Mouse (Mus musculus) forebrain, embryonic 16.5 days (tissue): ENCODE data around the gene B230118H07Rik. TPM values are rescaled to one million over a fixed set of nuclear protein-coding genes. Genes with fewer than 3 reads are reported as not detected.
A peak's percentile ranks its signal among the peaks of the same experiment; 100 is the strongest.

Experiments
- ATAC-seq: fragments of 200-750 bp; cut with Nextera tagmentation; 2 replicates; pipeline ENCODE4 v1.8.0; 2017; ENCODE audit warnings: mild to moderate bottlenecking, moderate library complexity
- H3K27ac ChIP-seq: fragments of 300-500 bp; sonication (generic); 2 replicates; pipeline ENCODE4 v1.5.1; 2014; ENCODE audit warnings: low read length, control low read depth
- H3K27me3 ChIP-seq: fragments of 300-500 bp; sonication (generic); replicated peaks from 2 replicates; pipeline ENCODE4 v1.6.1; 2014; ENCODE audit warnings: low read length; ENCODE audit not compliant: control insufficient read depth, insufficient read depth
- H3K36me3 ChIP-seq: fragments of 300-500 bp; sonication (generic); 2 replicates; pipeline ENCODE4 v1.6.1; 2014; ENCODE audit not compliant: control insufficient read depth, insufficient read depth
- H3K4me1 ChIP-seq: fragments of 300-500 bp; sonication (generic); replicated peaks from 2 replicates; pipeline ENCODE4 v1.6.1; 2014; ENCODE audit warnings: low read length; ENCODE audit not compliant: control insufficient read depth, insufficient read depth
- H3K4me2 ChIP-seq: fragments of 300-500 bp; sonication (generic); 2 replicates; pipeline ENCODE4 v1.6.1; 2014; ENCODE audit warnings: mild to moderate bottlenecking, low read length, control low read depth
- H3K4me3 ChIP-seq: fragments of 300-500 bp; sonication (generic); replicated peaks from 2 replicates; pipeline ENCODE4 v1.5.1; 2014; ENCODE audit warnings: mild to moderate bottlenecking, low read length, control low read depth
- H3K9ac ChIP-seq: fragments of 300-500 bp; sonication (generic); replicated peaks from 2 replicates; pipeline ENCODE4 v1.6.1; 2014; ENCODE audit warnings: low read depth, low read length, control low read depth
- H3K9me3 ChIP-seq: fragments of 300-500 bp; sonication (generic); 2 replicates; pipeline ENCODE4 v1.6.1; 2016; ENCODE audit warnings: low read length; ENCODE audit not compliant: control insufficient read depth
- WGBS: fragments of 180-500 bp; shearing (Covaris S2); extraction: QIAGEN DNeasy Blood & Tissue Kit; methylation state at CpG from one replicate; pipeline ENCODE4 v1.1.7; 2014; 5-methylcytosine and 5-hydroxymethylcytosine counted together
- polyA plus RNA-seq: library from polyadenylated mRNA; unstranded; fragments of >200 nt; fragmentation: Nextera tagmentation; extraction: Ambion mirVana; gene quantifications from 2 replicates; pipeline ENCODE4 v1.2.1, GENCODE M21; 2015

Gene B230118H07Rik
- polyA plus RNA-seq, 1 experiment from 2014 or later, result 44.4 TPM

- H3K9ac ChIP-seq, result peak within 1 kb of the TSS; percentile 92
- H3K27ac ChIP-seq, result peak within 1 kb of the TSS; percentile 41; the same call in 1 of the 2 replicates
- no peaks in the 10 kb centered on the region; the same call in 1 of the 2 replicates for H3K27me3 ChIP-seq
- H3K36me3 ChIP-seq, result no peaks in the 10 kb centered on the region
- peak; percentile 95 for ATAC-seq
- H3K4me3 ChIP-seq, result peak within 1 kb of the TSS; percentile 80
- no peaks in the 10 kb centered on the region for H3K9me3 ChIP-seq
- under 1% methylated on average over 67 of the region's 68 CpGs for WGBS
- peaks cover 16% of the 10 kb centered on the region for H3K4me1 ChIP-seq
- H3K4me2 ChIP-seq, result peak within 1 kb of the TSS; percentile 78
These were observed 29.1 kb upstream of the B230118H07Rik start, which contains the start of gene Traf6 for GRCm38 (mm10) chr2:101678236-101679021. TSS of gene Traf6 (plus strand) at chr2:101678429.

DNA sequence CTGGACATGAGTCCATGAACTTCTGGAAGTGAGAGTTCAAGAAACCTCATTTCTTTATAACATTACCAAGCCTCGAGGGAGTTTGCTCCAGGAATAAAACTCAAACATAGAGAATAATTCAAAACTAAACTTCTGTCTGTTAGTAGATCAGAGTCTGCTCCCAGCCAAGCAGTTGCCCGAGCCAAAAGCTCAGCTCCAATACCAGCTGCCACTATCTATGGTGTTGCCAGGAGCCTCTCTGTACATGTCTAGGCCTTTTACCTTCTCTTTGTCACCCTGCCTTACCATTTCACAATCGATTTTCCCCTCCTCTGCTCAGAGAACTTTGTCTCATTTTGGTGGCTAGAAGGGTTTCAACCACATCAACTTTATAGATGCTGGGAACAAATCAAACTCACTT lies 24.2 kb upstream of the B230118H07Rik start:
- Histone ChIP-seq H3K36me3 (no peaks in the 10 kb centered on the region), H3K4me2 (no peak overlapping the region), H3K9ac (no peak overlapping the region), H3K27me3 (no peaks in the 10 kb centered on the region; the same call in 1 of the 2 replicates), H3K4me3 (no peak overlapping the region), H3K4me1 (peaks cover 2% of the 10 kb centered on the region), H3K27ac (no peak overlapping the region), H3K9me3 (no peaks in the 10 kb centered on the region)
- WGBS, result 71% methylated on average over 3 of the region's 3 CpGs
- ATAC-seq, result no peak

DNA sequence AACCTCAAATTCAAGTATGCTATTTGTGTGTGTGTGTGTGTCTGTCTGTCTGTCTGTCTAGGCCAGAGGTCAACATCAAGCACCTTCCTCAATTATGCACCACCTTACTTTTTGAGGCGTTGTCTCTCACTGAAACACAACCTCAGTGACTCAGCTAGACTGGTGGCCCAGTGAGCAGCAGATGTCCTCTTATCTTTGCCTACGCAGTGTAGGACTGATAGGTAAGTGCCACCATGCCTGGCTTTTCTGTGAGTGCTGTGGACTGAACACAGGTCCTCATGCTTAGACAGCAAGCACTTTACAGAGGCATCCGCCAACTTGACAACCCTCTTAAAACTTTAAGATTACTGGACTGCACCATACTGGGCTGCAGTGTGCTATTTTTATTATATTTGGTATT lies 19.4 kb upstream of the B230118H07Rik start:
- H3K27me3 ChIP-seq, result no peaks in the 10 kb centered on the region
- H3K9me3 ChIP-seq, result no peaks in the 10 kb centered on the region
- H3K4me1 ChIP-seq, result 0 out of 2 replicates have a peak, but pooled peaks cover 5% of the 10 kb centered on the region
- no peak overlapping the region for H3K4me3 ChIP-seq
- 92% methylated on average over 3 of the region's 3 CpGs for WGBS
- no peak overlapping the region for H3K9ac ChIP-seq
- ATAC-seq, result no peak
- H3K27ac ChIP-seq, result no peak overlapping the region
- no peak overlapping the region for H3K4me2 ChIP-seq
- no peaks in the 10 kb centered on the region for H3K36me3 ChIP-seq

- no peak overlapping the region for H3K4me2 ChIP-seq
- H3K9me3 ChIP-seq, result no peaks in the 10 kb centered on the region
- no peaks in the 10 kb centered on the region for H3K36me3 ChIP-seq
- no peak overlapping the region for H3K27ac ChIP-seq
- 0 out of 2 replicates have a peak, but pooled peaks cover 5% of the 10 kb centered on the region for H3K4me1 ChIP-seq
- H3K27me3 ChIP-seq, result peaks cover 2% of the 10 kb centered on the region; the same call in 1 of the 2 replicates
- no peak overlapping the region for H3K4me3 ChIP-seq
- WGBS, result 55% methylated on average over 3 of the region's 3 CpGs
- peak; percentile 81 for ATAC-seq
- H3K9ac ChIP-seq, result no peak overlapping the region
These were observed 16.4 kb upstream of the B230118H07Rik start for GRCm38 (mm10) chr2:101665703-101666092.

GRCm38 (mm10) chr2:101665058-101665702 lies 15.8 kb upstream of the B230118H07Rik start:
- Histone ChIP-seq H3K4me2 (no peak overlapping the region), H3K9ac (no peak overlapping the region), H3K27ac (no peak overlapping the region), H3K27me3 (peaks cover 2% of the 10 kb centered on the region; the same call in 1 of the 2 replicates), H3K36me3 (no peaks in the 10 kb centered on the region), H3K4me1 (0 out of 2 replicates have a peak, but pooled peaks cover 5% of the 10 kb centered on the region), H3K9me3 (no peaks in the 10 kb centered on the region), H3K4me3 (no peak overlapping the region)
- WGBS, result 15% methylated on average over 9 of the region's 9 CpGs
- peak; percentile 86 for ATAC-seq

GRCm38 (mm10) chr2:101660536-101660935 lies 11.2 kb upstream of the B230118H07Rik start:
- Histone ChIP-seq H3K36me3 (no peaks in the 10 kb centered on the region), H3K4me1 (0 out of 2 replicates have a peak, but pooled peaks cover 3% of the 10 kb centered on the region), H3K27ac (no peak overlapping the region), H3K9me3 (no peaks in the 10 kb centered on the region), H3K9ac (no peak overlapping the region), H3K27me3 (peaks cover 2% of the 10 kb centered on the region; the same call in 1 of the 2 replicates), H3K4me3 (no peak overlapping the region), H3K4me2 (no peak overlapping the region)
- no peak for ATAC-seq
- WGBS, result 73% methylated on average over 2 of the region's 2 CpGs

- 18% methylated on average over 14 of the region's 14 CpGs for WGBS
- no peaks in the 10 kb centered on the region for H3K9me3 ChIP-seq
- H3K27me3 ChIP-seq, result peaks cover 5% of the 10 kb centered on the region; the same call in 1 of the 2 replicates
- H3K36me3 ChIP-seq, result no peaks in the 10 kb centered on the region
- H3K9ac ChIP-seq, result peak overlapping the region; percentile 40
- peak overlapping the region; percentile 33 for H3K4me3 ChIP-seq
- peak overlapping the region; percentile 60 for H3K4me2 ChIP-seq
- peak; percentile 87 for ATAC-seq
- no peak overlapping the region for H3K27ac ChIP-seq
- peaks cover 6% of the 10 kb centered on the region; the same call in 1 of the 2 replicates for H3K4me1 ChIP-seq
These were observed 3.7 kb upstream of the B230118H07Rik start for GRCm38 (mm10) chr2:101652921-101653597.

DNA sequence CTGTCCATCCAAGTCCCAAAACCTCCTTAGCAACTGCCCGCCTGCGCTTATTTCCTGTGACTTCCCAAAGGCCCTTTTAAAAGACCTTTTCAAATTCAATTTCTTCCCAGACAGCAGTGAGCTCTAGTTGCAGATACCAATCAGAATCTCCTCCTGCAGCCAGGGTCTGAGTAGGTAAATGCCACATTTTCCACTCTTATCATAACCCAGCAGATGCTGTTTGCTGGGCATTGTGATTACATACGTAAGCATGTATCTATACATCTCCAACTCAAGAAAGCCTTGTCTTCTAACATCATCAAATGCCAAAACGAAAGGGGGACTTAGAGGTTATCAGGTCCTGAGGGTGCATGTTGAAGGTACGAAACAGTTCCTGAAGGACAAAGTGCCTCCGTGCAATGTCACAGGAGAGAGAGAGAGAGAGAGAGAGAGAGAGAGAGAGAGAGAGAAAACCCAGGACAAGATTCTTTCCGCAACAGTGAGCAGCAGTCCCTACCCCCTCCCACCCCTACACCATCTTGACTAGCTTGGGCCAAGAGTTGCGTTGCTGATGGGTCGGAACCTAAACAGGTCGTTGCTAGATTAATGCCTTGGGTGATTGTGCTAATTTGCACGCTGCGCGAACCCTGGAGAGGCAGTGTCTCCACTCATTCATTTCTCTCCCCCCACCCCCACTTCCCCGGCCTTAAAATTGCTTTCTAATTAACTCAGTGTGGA lies 3.0 kb upstream of the B230118H07Rik start:
- Histone ChIP-seq H3K4me2 (peak overlapping the region; percentile 60), H3K27ac (no peak overlapping the region), H3K9me3 (no peaks in the 10 kb centered on the region), H3K4me1 (peaks cover 6% of the 10 kb centered on the region; the same call in 1 of the 2 replicates), H3K27me3 (peaks cover 5% of the 10 kb centered on the region; the same call in 1 of the 2 replicates), H3K36me3 (no peaks in the 10 kb centered on the region), H3K4me3 (peak overlapping the region; percentile 33), H3K9ac (peak overlapping the region; percentile 40)
- WGBS, result 29% methylated on average over 14 of the region's 14 CpGs
- ATAC-seq, result peak; percentile 73
